Mouse (Mus musculus) heart, postnatal 25 days (tissue): ENCODE data around the gene Gemin7. TPM values are rescaled to one million over a fixed set of nuclear protein-coding genes. Genes with fewer than 3 reads are reported as not detected.

ENCODE experiments used
- total RNA-seq, 2 experiments: library from RNA; stranded (reverse); gene quantifications; 2 replicates each; pipeline ENCODE4 v1.2.3; 2021

The Gemin7 gene
- total RNA-seq, 2 experiments from 2014 or later, result 44.6 to 45.6 TPM

Other genes with a start within 250 kb of the Gemin7 start
- gene Ercc1, start 232.8 kb downstream of the Gemin7 start, total RNA-seq, result 10 to 100 TPM; 40.7 to 45.1 TPM
- 1 to 10 TPM; 9.1 to 9.7 TPM for gene Cd3eap, start 218.1 kb downstream of the Gemin7 start, total RNA-seq
- gene Ppp1r13l, start 217.8 kb downstream of the Gemin7 start, total RNA-seq, result 10 to 100 TPM; 36.5 to 40.5 TPM
- 10 to 100 TPM; 10.8 to 12.6 TPM for gene Ercc2, start 195.6 kb downstream of the Gemin7 start, total RNA-seq
- gene Klc3, start 173.5 kb downstream of the Gemin7 start, total RNA-seq, result under 1 TPM; 0.23 to 0.31 TPM
- gene Ckm, start 172.8 kb downstream of the Gemin7 start, total RNA-seq, result 1,000 to 10,000 TPM; 4,463 to 5,048 TPM
- 10 to 100 TPM; 22.3 to 24.3 TPM for gene Mark4, start 118.8 kb downstream of the Gemin7 start, total RNA-seq
- 1 to 10 TPM; 1.2 to 1.3 TPM for gene Exoc3l2, start 114.3 kb downstream of the Gemin7 start, total RNA-seq
- 1 to 10 TPM; 2.3 to 2.4 TPM for gene Bloc1s3, start 69.2 kb downstream of the Gemin7 start, total RNA-seq
- gene Trappc6a, start 69.2 kb downstream of the Gemin7 start, total RNA-seq, result 10 to 100 TPM; 35.6 to 35.9 TPM
- gene Nkpd1, start 59.8 kb downstream of the Gemin7 start, total RNA-seq, result not detected
- 10 to 100 TPM; 48.0 to 52.3 TPM for gene Ppp1r37, start 14.5 kb downstream of the Gemin7 start, total RNA-seq
- gene Zfp296, start 308 bp downstream of the Gemin7 start, total RNA-seq, result under 1 TPM; 0.28 to 0.49 TPM
- 10 to 100 TPM; 14.5 to 20.5 TPM for gene Clasrp, start 26.9 kb upstream of the Gemin7 start, total RNA-seq
- 1 to 10 TPM; 7.3 to 7.6 TPM for gene Relb, start 51.8 kb upstream of the Gemin7 start, total RNA-seq
- 10 to 100 TPM; 65.6 to 72.3 TPM for gene Clptm1, start 87.4 kb upstream of the Gemin7 start, total RNA-seq
- not detected for gene Apoc2, start 100.3 kb upstream of the Gemin7 start, total RNA-seq
- gene Gm44805, start 103.8 kb upstream of the Gemin7 start, total RNA-seq, result not detected
- gene Apoc4, start 103.9 kb upstream of the Gemin7 start, total RNA-seq, result not detected
- gene Apoc1, start 115.1 kb upstream of the Gemin7 start, total RNA-seq, result 1 to 10 TPM; 1.4 to 2.2 TPM
- gene Apoe, start 121.6 kb upstream of the Gemin7 start, total RNA-seq, result 100 to 1,000 TPM; 309 to 319 TPM
- 100 to 1,000 TPM; 112 to 113 TPM for gene Tomm40, start 137.8 kb upstream of the Gemin7 start, total RNA-seq
- 10 to 100 TPM; 31.1 to 31.9 TPM for gene Nectin2, start 172.9 kb upstream of the Gemin7 start, total RNA-seq
- gene Bcam, start 193.4 kb upstream of the Gemin7 start, total RNA-seq, result 100 to 1,000 TPM; 220 to 229 TPM
- gene Cblc, start 219.2 kb upstream of the Gemin7 start, total RNA-seq, result under 1 TPM in 1 of 2 experiments, not detected in 1; 0.73 TPM
- gene Bcl3, start 245.2 kb upstream of the Gemin7 start, total RNA-seq, result 1 to 10 TPM; 3.0 to 3.9 TPM